Mouse (Mus musculus) heart, postnatal 0 days (tissue): Measurements from ENCODE around the gene Preb.

Experiments
- CTCF ChIP-seq: IDR thresholded peaks from 2 replicates; pipeline ENCODE4 v1.5.1; 2016; ENCODE audit warnings: antibody characterized with exemption, control low read depth, low read depth
- EP300 ChIP-seq: IDR thresholded peaks from 2 replicates; pipeline ENCODE4 v1.6.1; 2016; ENCODE audit warnings: antibody characterized with exemption, low read depth

GRCm38 (mm10) chr5:30952551-30952950 lies 7.6 kb downstream of the Preb start:
- TF ChIP-seq CTCF (no peak), EP300 (no peak)
